Mouse (Mus musculus) heart, postnatal 10 days (tissue): ENCODE measurements around the gene Cpne8. TPM values are rescaled to one million over a fixed set of nuclear protein-coding genes. Genes with fewer than 3 reads are reported as not detected.
"Not testable (repeated sequence)": the region's sequence is repeated elsewhere in the genome, so short reads cannot be mapped to it uniquely, and the experiment has no call there.

Experiments
- DNase-seq, 2 experiments: peaks; one replicate each; pipeline ENCODE4 v3.0.0; 2021
- intact Hi-C: fragments of 180-260 bp; cut with DNase I; formaldehyde crosslinking; loops from one replicate; pipeline ENCODE4 v1.15.1; 2025
- total RNA-seq, 2 experiments: library from RNA; stranded (reverse); gene quantifications; 2 replicates each; pipeline ENCODE4 v1.2.3; 2021

Gene Cpne8
- total RNA-seq, 2 experiments from 2014 or later, result 8.7 to 10.2 TPM

DNA sequence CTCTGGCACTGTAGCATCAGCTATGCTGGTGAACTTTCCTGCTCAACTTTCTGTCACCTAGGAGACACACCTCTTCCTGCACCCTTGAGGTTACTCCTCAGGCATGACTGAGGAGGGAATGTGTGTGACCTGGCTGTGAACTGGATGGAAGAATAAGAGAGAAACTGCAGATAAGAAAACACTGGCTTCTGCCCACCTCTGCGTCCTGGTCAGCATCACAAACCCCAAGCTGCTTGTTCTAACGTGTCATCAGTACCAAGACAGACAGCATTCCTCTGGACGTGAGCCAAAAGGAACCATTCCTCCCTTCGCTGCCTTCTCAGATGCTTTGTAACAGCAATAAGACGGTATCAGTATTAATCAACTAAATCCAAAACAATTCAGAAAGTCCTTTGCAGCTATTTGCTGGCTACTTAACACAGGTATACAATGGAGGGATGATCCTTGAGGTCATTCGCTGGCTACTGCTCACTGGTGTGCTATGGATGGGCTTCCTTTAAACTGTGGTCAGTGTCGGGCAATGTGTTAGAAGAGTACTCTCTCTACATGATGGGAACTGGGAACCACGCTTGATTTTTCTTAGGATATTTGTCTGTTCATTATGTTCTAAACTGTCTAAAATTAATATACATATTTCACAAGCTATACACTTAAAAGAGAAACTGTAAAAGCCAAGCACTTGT is 63.0 kb downstream of the Cpne8 start:
- intact Hi-C loops, result no loop called here
- DNase-seq, result peak in 1 of 2 experiments; percentile 8

DNA sequence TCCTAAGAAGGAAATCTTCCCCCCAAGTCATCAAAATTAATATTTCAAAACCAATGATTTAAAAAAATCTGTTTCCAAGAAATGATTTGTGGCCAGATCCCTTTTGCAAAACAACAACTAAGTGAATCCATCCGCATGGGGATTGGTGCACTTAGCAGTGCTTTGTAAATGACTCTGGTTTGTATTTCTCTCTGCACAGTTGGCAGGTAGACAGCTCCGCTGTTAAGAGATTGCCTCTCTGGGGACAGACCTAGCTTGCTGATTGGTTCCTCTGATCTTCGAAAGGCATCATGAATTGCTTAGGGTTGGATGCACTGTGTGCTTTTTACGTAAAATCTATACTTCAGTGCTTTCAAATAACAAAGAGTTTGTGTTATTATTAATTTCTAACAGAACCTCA is 68.5 kb downstream of the Cpne8 start:
- intact Hi-C loops, result not testable (repeated sequence)

GRCm38 (mm10) chr15:90609836-90610415 is 69.3 kb downstream of the Cpne8 start:
- DNase-seq, result peak in 1 of 2 experiments; percentile 6
- intact Hi-C loops, result no loop called here

More for the DNA sequence above, 68.5 kb downstream of the Cpne8 start:
- DNase-seq, result not testable (repeated sequence)

DNA sequence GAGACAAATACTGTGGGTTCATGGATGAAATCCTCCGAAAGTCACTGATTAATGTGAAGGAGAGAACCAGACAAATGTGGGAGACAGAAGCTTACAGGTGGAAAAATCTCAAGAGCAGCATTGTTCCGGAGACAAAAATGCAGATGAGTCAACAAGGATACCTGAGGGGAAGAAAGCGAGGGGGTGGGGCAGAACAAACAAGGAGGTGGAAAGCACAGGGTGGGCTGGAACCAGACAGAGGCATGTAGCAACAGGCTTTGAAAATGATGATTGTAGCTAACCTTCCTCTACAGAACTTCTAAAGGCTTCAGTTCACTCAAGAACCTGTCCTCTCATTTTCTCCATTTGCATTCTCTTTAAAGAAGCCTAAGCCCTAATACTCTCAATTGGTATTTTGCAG is 70.9 kb downstream of the Cpne8 start:
- DNase-seq, result no peak
- intact Hi-C loops, result no loop called here

DNA sequence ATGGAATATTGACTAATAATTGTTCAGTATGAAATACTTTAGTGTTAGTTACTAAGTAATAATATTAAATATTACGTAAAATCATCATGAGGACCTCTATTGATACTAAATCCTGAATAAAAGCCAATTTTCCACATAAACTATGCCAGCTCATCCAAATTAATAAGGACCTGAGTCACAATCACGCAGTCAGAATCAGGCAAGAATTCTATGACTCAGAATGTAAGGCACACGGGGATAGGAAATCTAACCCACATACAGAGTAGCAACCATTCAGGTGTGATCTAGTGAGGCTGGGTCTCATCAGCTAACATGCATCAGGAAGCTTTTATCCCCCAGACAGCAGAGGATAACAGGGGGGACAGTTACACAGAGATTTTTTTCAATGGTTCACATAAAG is 72.1 kb downstream of the Cpne8 start:
- DNase-seq, result no peak
- intact Hi-C loops, result no loop called here

- intact Hi-C loops, result no loop called here
- no peak for DNase-seq
These were observed 75.6 kb downstream of the Cpne8 start for GRCm38 (mm10) chr15:90603676-90604075.

GRCm38 (mm10) chr15:90597715-90598497 is 81.3 kb downstream of the Cpne8 start:
- no peak for DNase-seq
- intact Hi-C loops, result no loop called here

GRCm38 (mm10) chr15:90595592-90595991 is 83.6 kb downstream of the Cpne8 start:
- intact Hi-C loops, result no loop called here
- no peak for DNase-seq

GRCm38 (mm10) chr15:90589587-90589986 is 89.6 kb downstream of the Cpne8 start:
- intact Hi-C loops, result no loop called here
- DNase-seq, result no peak

DNA sequence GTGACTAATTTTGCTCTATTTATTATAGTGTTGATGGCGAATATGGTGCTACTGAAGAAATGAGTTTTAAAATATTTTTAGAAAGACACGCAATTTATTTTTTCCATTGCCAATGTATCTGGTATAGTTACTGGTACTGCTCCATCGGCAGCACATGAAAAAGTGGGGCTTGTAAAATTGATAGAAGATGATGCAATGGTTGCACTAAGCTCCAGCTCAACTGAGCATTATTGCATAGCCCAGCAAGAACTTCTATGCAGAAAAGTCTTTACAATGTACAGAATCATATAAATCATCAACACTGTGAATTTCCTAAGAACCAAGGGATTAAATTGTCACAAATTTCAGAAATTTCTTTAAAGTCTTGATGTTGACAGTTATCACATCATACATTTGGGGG is 101.8 kb downstream of the Cpne8 start:
- intact Hi-C loops, result no loop called here

GRCm38 (mm10) chr15:90569246-90569645 is 110.0 kb downstream of the Cpne8 start:
- no peak for DNase-seq
- intact Hi-C loops, result no loop called here

More for the DNA sequence above, 101.8 kb downstream of the Cpne8 start:
- no peak for DNase-seq

GRCm38 (mm10) chr15:90568050-90568449 is 111.2 kb downstream of the Cpne8 start:
- intact Hi-C loops, result no loop called here
- no peak for DNase-seq

GRCm38 (mm10) chr15:90563996-90564395 is 115.2 kb downstream of the Cpne8 start:
- intact Hi-C loops, result no loop called here
- DNase-seq, result no peak

DNA sequence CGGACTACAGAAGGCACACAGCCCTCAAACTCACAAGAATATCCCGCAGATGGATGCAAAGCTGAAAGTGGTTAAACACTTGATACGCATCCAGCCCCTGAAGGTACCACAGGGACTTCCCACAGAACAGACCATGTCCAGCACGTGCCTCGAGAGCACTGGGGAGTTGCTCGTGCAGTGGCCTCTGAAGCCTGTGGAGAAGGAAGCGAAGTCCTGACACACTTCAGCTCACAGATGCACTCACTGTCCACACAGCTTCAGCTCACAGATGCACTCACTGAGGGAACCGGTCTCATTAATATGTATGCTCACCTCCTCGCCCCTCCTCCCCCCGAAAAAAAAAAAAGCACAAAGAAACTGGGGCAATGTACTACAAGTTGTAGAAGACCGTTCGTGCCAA is 117.6 kb downstream of the Cpne8 start:
- intact Hi-C loops, result no loop called here
- no peak for DNase-seq

GRCm38 (mm10) chr15:90548589-90548988 is 130.6 kb downstream of the Cpne8 start:
- DNase-seq, result no peak
- intact Hi-C loops, result no loop called here

DNA sequence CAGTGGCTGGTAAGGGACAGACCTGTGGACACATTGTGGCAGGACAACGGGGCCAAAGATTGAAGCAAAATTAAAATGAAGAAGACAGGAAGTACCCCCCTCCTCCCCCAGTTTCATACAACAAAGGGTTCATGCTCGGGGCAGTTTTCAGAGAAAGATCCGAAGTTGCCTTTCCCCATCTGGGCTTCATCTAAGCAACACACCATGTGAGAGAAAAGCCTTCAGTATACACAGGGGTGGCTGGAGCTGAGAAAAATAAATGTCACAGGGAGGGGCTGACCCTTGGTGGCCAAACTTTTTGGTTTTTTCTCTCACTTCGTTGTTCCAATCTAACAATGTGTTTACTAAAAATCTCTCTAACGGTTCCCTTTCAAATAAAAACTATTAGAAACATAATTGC is 135.8 kb downstream of the Cpne8 start:
- DNase-seq, result no peak

GRCm38 (mm10) chr15:90542126-90542525 is 137.1 kb downstream of the Cpne8 start:
- no peak for DNase-seq
- intact Hi-C loops, result no loop called here

More for the DNA sequence above, 135.8 kb downstream of the Cpne8 start:
- intact Hi-C loops, result no loop called here

GRCm38 (mm10) chr15:90536311-90537202 is 142.7 kb downstream of the Cpne8 start:
- DNase-seq, result no peak

DNA sequence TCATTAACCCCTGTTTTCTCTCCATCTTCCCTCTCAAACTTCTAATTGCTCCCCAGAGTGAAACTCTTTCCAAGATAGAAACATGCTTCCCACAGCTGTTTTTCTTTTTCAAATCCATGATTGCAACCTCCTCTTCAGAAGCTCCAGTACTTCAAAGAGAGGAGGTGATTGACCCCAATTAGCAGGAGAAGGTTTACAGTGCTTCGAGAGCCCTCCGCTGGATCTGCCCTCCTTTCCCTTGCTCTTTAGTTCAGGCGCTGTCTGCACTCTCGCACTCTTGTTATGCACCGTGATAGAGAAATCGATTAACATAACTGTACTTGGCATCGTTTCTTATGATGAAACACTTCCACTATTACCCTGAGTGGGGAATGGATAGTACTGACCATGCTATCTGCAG is 143.5 kb downstream of the Cpne8 start:
- no peak for DNase-seq
- intact Hi-C loops, result no loop called here

More at GRCm38 (mm10) chr15:90536311-90537202, 142.7 kb downstream of the Cpne8 start:
- intact Hi-C loops, result no loop called here

GRCm38 (mm10) chr15:90512769-90513168 is 166.5 kb downstream of the Cpne8 start:
- intact Hi-C loops, result no loop called here
- DNase-seq, result no peak

DNA sequence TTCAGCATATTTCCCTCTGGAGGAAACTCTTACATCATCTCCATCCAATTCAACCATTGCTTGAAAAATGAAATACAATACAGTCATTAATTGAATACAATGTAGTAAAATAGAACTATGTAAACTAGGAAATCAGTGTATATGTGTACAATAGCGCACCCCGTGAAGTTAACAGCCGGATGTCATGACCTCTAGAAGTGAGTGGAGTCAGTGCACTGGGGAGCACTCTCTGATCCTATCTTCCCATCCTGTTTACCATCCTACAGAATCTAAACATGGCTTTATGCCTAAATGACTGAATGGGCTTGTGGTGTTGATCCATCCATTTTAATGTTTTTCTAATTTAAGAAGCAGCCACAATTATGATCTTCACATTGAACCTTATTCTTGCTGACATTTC is 182.2 kb downstream of the Cpne8 start:
- intact Hi-C loops, result loop anchor here (10.0 kb wide), 1 partner anchor 242 kb away; no protein-coding TSS in a partner anchor
- no peak for DNase-seq
